Mouse (Mus musculus): ENCODE results near the gene Map3k3. TPM values are rescaled to one million over a fixed set of nuclear protein-coding genes. Genes with fewer than 3 reads are reported as not detected.
"Not testable (repeated sequence)": the region's sequence is repeated elsewhere in the genome, so short reads cannot be mapped to it uniquely, and the experiment has no call there.

Map3k3 gene
- polyA plus RNA-seq, 1 experiment from 2014 or later: 16.8 TPM

GRCm38 (mm10) chr11:106063756-106064155 lies 20.7 kb upstream of the Map3k3 start:
- DNase-seq (ENCODE audit: low spot score): no peak
- no peaks in the 10 kb centered on the region for H3K4me1 ChIP-seq (ENCODE audit: control insufficient read depth, insufficient read depth, low read length)
- no peak overlapping the region for H3K4me2 ChIP-seq (ENCODE audit: low read depth, low read length)
- H3K4me3 ChIP-seq (ENCODE audit: low read depth, low read length): no peak overlapping the region
- no peak overlapping the region for H3K27ac ChIP-seq (replicated peaks; ENCODE audit: low read depth, low read length)
- H3K27me3 ChIP-seq (ENCODE audit: control insufficient read depth, insufficient read depth, low read length): no peaks in the 10 kb centered on the region
- H3K9ac ChIP-seq (replicated peaks; ENCODE audit: low read length): no peak overlapping the region
- no peak for ATAC-seq (replicated peaks; ENCODE audit: insufficient number of reproducible peaks, low FRiP score, low TSS enrichment, low read depth)
- WGBS: 81% methylated on average over 5 of the region's 5 CpGs
- no peaks in the 10 kb centered on the region for H3K9me3 ChIP-seq (replicated peaks; ENCODE audit: control insufficient read depth, low read length)
- no peaks in the 10 kb centered on the region for H3K36me3 ChIP-seq (replicated peaks; ENCODE audit: control insufficient read depth, insufficient read depth, low read depth, low read length)

DNA sequence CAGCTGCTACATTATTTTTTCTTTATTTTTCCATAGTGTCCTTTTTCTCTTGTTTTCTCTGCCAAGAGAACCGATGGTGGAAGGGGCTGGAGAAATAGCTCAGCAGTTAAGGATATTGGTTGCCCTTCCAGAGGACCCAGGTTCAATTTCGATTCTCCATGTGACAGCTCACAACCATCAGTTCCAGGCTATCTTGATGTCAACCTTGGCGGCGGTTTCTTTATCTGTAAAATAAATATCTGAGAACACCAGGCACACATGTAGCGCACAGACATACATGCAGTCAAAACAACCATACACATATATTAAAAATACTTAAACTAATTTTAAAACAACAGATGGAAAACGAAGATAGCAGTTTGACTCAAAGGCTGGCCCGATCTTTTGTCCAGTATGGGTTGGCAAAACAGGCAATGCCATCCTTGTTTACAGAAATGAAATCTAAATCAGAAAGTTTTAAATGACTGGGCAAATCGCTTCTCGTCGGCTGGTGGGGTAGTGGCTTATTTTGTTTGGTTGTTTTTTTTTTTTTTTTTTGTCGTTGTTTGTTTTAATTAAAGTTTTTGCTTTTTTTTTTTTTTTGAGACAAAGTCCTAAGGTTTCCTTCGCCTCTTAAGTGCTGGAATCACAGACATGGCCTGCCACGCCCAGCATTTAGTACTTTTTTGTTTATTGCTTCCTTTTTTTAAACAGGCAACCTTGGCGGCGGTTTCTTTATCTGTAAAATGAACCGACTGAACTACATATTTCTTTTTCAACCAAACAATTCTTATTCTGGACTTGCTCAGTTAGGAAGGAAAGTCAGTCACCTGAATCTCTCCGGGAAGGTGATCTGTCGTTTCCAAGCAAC lies 19.1 kb upstream of the Map3k3 start:
- 45% methylated on average over 18 of the region's 18 CpGs for WGBS
- ATAC-seq (replicated peaks; ENCODE audit: insufficient number of reproducible peaks, low FRiP score, low TSS enrichment, low read depth): no peak
- Histone ChIP-seq H3K4me3 (ENCODE audit: low read depth, low read length) (peak overlapping the region; percentile 86), H3K4me2 (ENCODE audit: low read depth, low read length) (peak overlapping the region; percentile 67), H3K27me3 (ENCODE audit: control insufficient read depth, insufficient read depth, low read length) (no peaks in the 10 kb centered on the region), H3K9ac (replicated peaks; ENCODE audit: low read length) (peak overlapping the region; percentile 88), H3K27ac (replicated peaks; ENCODE audit: low read depth, low read length) (no peak overlapping the region; the same call in 1 of the 2 replicates), H3K9me3 (replicated peaks; ENCODE audit: control insufficient read depth, low read length) (no peaks in the 10 kb centered on the region), H3K4me1 (ENCODE audit: control insufficient read depth, insufficient read depth, low read length) (no peaks in the 10 kb centered on the region), H3K36me3 (replicated peaks; ENCODE audit: control insufficient read depth, insufficient read depth, low read depth, low read length) (no peaks in the 10 kb centered on the region)
- no peak for DNase-seq (ENCODE audit: low spot score)

- Histone ChIP-seq H3K4me1 (ENCODE audit: control insufficient read depth, insufficient read depth, low read length) (no peaks in the 10 kb centered on the region), H3K9me3 (replicated peaks; ENCODE audit: control insufficient read depth, low read length) (no peaks in the 10 kb centered on the region), H3K9ac (replicated peaks; ENCODE audit: low read length) (peak within 1 kb of the TSS; percentile 88), H3K4me3 (ENCODE audit: low read depth, low read length) (peak within 1 kb of the TSS; percentile 86), H3K36me3 (replicated peaks; ENCODE audit: control insufficient read depth, insufficient read depth, low read depth, low read length) (no peaks in the 10 kb centered on the region), H3K4me2 (ENCODE audit: low read depth, low read length) (peak within 1 kb of the TSS; percentile 67), H3K27ac (replicated peaks; ENCODE audit: low read depth, low read length) (peak within 1 kb of the TSS; percentile 79), H3K27me3 (ENCODE audit: control insufficient read depth, insufficient read depth, low read length) (no peaks in the 10 kb centered on the region)
- WGBS: under 1% methylated on average over 49 of the region's 49 CpGs
- peak; percentile 94 for ATAC-seq (replicated peaks; ENCODE audit: insufficient number of reproducible peaks, low FRiP score, low TSS enrichment, low read depth)
- peak; percentile 96 for DNase-seq (ENCODE audit: low spot score)
Observed at GRCm38 (mm10) chr11:106065923-106066571, 18.4 kb upstream of the Map3k3 start, which contains the start of gene Taco1. Gene Taco1 (plus strand): TSS chr11:106066061.

- not testable (repeated sequence) for H3K27me3 ChIP-seq (ENCODE audit: control insufficient read depth, insufficient read depth, low read length); H3K27ac ChIP-seq (replicated peaks; ENCODE audit: low read depth, low read length); H3K4me1 ChIP-seq (ENCODE audit: control insufficient read depth, insufficient read depth, low read length); H3K36me3 ChIP-seq (replicated peaks; ENCODE audit: control insufficient read depth, insufficient read depth, low read depth, low read length); H3K9me3 ChIP-seq (replicated peaks; ENCODE audit: control insufficient read depth, low read length)
- Histone ChIP-seq H3K4me2 (ENCODE audit: low read depth, low read length) (peak overlapping the region; percentile 67), H3K4me3 (ENCODE audit: low read depth, low read length) (peak overlapping the region; percentile 86), H3K9ac (replicated peaks; ENCODE audit: low read length) (peak overlapping the region; percentile 88)
- ATAC-seq (replicated peaks; ENCODE audit: insufficient number of reproducible peaks, low FRiP score, low TSS enrichment, low read depth) (peak; percentile 17; the same call in 1 of the 2 replicates), DNase-seq (ENCODE audit: low spot score) (peak; percentile 89)
- 14% methylated on average over 23 of the region's 23 CpGs for WGBS
Observed at GRCm38 (mm10) chr11:106066616-106067015, 17.8 kb upstream of the Map3k3 start.

- DNase-seq (ENCODE audit: low spot score) (no peak), ATAC-seq (replicated peaks; ENCODE audit: insufficient number of reproducible peaks, low FRiP score, low TSS enrichment, low read depth) (no peak)
- Histone ChIP-seq H3K4me3 (ENCODE audit: low read depth, low read length) (no peak overlapping the region), H3K4me2 (ENCODE audit: low read depth, low read length) (no peak overlapping the region), H3K27me3 (ENCODE audit: control insufficient read depth, insufficient read depth, low read length) (no peaks in the 10 kb centered on the region), H3K36me3 (replicated peaks; ENCODE audit: control insufficient read depth, insufficient read depth, low read depth, low read length) (no peaks in the 10 kb centered on the region), H3K9me3 (replicated peaks; ENCODE audit: control insufficient read depth, low read length) (no peaks in the 10 kb centered on the region), H3K4me1 (ENCODE audit: control insufficient read depth, insufficient read depth, low read length) (no peaks in the 10 kb centered on the region), H3K9ac (replicated peaks; ENCODE audit: low read length) (no peak overlapping the region), H3K27ac (replicated peaks; ENCODE audit: low read depth, low read length) (no peak overlapping the region)
- 85% methylated on average over 3 of the region's 3 CpGs for WGBS
Observed at GRCm38 (mm10) chr11:106073774-106074173, 10.6 kb upstream of the Map3k3 start.

GRCm38 (mm10) chr11:106076321-106076720 lies 8.1 kb upstream of the Map3k3 start:
- 10% methylated on average over 4 of the region's 4 CpGs for WGBS
- Histone ChIP-seq H3K9me3 (replicated peaks; ENCODE audit: control insufficient read depth, low read length) (no peaks in the 10 kb centered on the region), H3K27ac (replicated peaks; ENCODE audit: low read depth, low read length) (no peak overlapping the region), H3K36me3 (replicated peaks; ENCODE audit: control insufficient read depth, insufficient read depth, low read depth, low read length) (no peaks in the 10 kb centered on the region), H3K27me3 (ENCODE audit: control insufficient read depth, insufficient read depth, low read length) (no peaks in the 10 kb centered on the region), H3K4me2 (ENCODE audit: low read depth, low read length) (no peak overlapping the region), H3K9ac (replicated peaks; ENCODE audit: low read length) (no peak overlapping the region), H3K4me1 (ENCODE audit: control insufficient read depth, insufficient read depth, low read length) (no peaks in the 10 kb centered on the region), H3K4me3 (ENCODE audit: low read depth, low read length) (no peak overlapping the region)
- DNase-seq (ENCODE audit: low spot score) (peak; percentile 82), ATAC-seq (replicated peaks; ENCODE audit: insufficient number of reproducible peaks, low FRiP score, low TSS enrichment, low read depth) (no peak)

- peak overlapping the region; percentile 98 for H3K27ac ChIP-seq (replicated peaks; ENCODE audit: low read depth, low read length)
- H3K27me3 ChIP-seq (ENCODE audit: control insufficient read depth, insufficient read depth, low read length): no peaks in the 10 kb centered on the region
- no peaks in the 10 kb centered on the region for H3K9me3 ChIP-seq (replicated peaks; ENCODE audit: control insufficient read depth, low read length)
- WGBS: under 1% methylated on average over 58 of the region's 61 CpGs
- peak overlapping the region; percentile 54 for H3K4me2 ChIP-seq (ENCODE audit: low read depth, low read length)
- no peaks in the 10 kb centered on the region for H3K4me1 ChIP-seq (ENCODE audit: control insufficient read depth, insufficient read depth, low read length)
- DNase-seq (ENCODE audit: low spot score) (peak; percentile 81), ATAC-seq (replicated peaks; ENCODE audit: insufficient number of reproducible peaks, low FRiP score, low TSS enrichment, low read depth) (peak; percentile 63)
- peak overlapping the region; percentile 89 for H3K9ac ChIP-seq (replicated peaks; ENCODE audit: low read length)
- H3K4me3 ChIP-seq (ENCODE audit: low read depth, low read length): peak overlapping the region; percentile 93
- H3K36me3 ChIP-seq (replicated peaks; ENCODE audit: control insufficient read depth, insufficient read depth, low read depth, low read length): no peaks in the 10 kb centered on the region
Observed at GRCm38 (mm10) chr11:106084911-106085561, 623 bp downstream of the Map3k3 start.
